Comparison of ENCODE assay signal across 8 mouse cellular contexts in genomic region chr16:29915346-29915745, GRCm38 (mm10).
DNase-seq lines count a peak whose midpoint lies in the region; ATAC-seq and TF ChIP-seq lines count a peak whose summit lies in the region.

No protein-coding gene starts in this region.

- no peak for TF ChIP-seq EP300 in liver, postnatal 0 days (IDR thresholded peaks at IDR 0.05; ENCODE audit: low read depth)

- no peak overlapping the region for H3K9ac ChIP-seq in heart, embryonic 12.5 days
- no peak overlapping the region for H3K9ac ChIP-seq in hindbrain, embryonic 12.5 days
- no peak overlapping the region for H3K9ac ChIP-seq in neural tube, embryonic 13.5 days
- H3K9ac ChIP-seq in liver, postnatal 0 days (replicated peaks), result no peak overlapping the region

- intact Hi-C loops in left cerebral cortex, postnatal 10 days (cut with DNase I), result no loop called here

- no peaks in the 10 kb centered on the region; the same call in none of the 2 replicates for H3K4me1 ChIP-seq in heart, embryonic 12.5 days (replicated peaks)
- H3K4me1 ChIP-seq in hindbrain, embryonic 12.5 days, result peaks cover under 1% of the 10 kb centered on the region; the same call in 1 of the 2 replicates
- peaks cover 8% of the 10 kb centered on the region for H3K4me1 ChIP-seq in neural tube, embryonic 13.5 days (replicated peaks)
- H3K4me1 ChIP-seq in liver, postnatal 0 days (ENCODE audit: insufficient read depth), result no peaks in the 10 kb centered on the region

- H3K27me3 ChIP-seq in heart, embryonic 12.5 days (replicated peaks), result peaks cover 4% of the 10 kb centered on the region; the same call in 1 of the 2 replicates
- 0 out of 2 replicates have a peak, but pooled peaks cover 8% of the 10 kb centered on the region for H3K27me3 ChIP-seq in hindbrain, embryonic 12.5 days
- 0 out of 2 replicates have a peak, but pooled peaks cover 12% of the 10 kb centered on the region for H3K27me3 ChIP-seq in neural tube, embryonic 13.5 days
- H3K27me3 ChIP-seq in liver, postnatal 0 days (ENCODE audit: insufficient read depth, low read length), result no peaks in the 10 kb centered on the region

- DNase-seq in heart, adult 11 months, result peak; percentile 98
- DNase-seq in cerebellum, postnatal 10 days, result peak; percentile 81 to 87
- DNase-seq in left cerebral cortex, postnatal 10 days (ENCODE audit: extremely low spot score in 1 of 2, low spot score in 2 of 2), result peak; percentile 17 to 59
- DNase-seq in urinary bladder, postnatal 14 days (ENCODE audit: low spot score), result peak; percentile 93
- no peak for DNase-seq in liver, postnatal 0 days

- no peaks in the 10 kb centered on the region for H3K36me3 ChIP-seq in heart, embryonic 12.5 days
- no peaks in the 10 kb centered on the region for H3K36me3 ChIP-seq in hindbrain, embryonic 12.5 days
- H3K36me3 ChIP-seq in neural tube, embryonic 13.5 days, result no peaks in the 10 kb centered on the region
- no peaks in the 10 kb centered on the region for H3K36me3 ChIP-seq in liver, postnatal 0 days (replicated peaks; ENCODE audit: insufficient read depth, low read length)

- ATAC-seq in heart, embryonic 12.5 days (ENCODE audit: insufficient number of reproducible peaks, low FRiP score), result no peak
- ATAC-seq in hindbrain, embryonic 12.5 days (ENCODE audit: low FRiP score), result 0 out of 2 replicates have a peak, but pooled peaks have one; percentile 43
- ATAC-seq in neural tube, embryonic 13.5 days (ENCODE audit: low read depth), result peak; percentile 85
- no peak for ATAC-seq in liver, postnatal 0 days

- H3K4me3 ChIP-seq in heart, embryonic 12.5 days, result no peak overlapping the region
- no peak overlapping the region for H3K4me3 ChIP-seq in hindbrain, embryonic 12.5 days
- no peak overlapping the region for H3K4me3 ChIP-seq in neural tube, embryonic 13.5 days
- H3K4me3 ChIP-seq in liver, postnatal 0 days (ENCODE audit: low read depth, low read length), result no peak overlapping the region

- H3K27ac ChIP-seq in heart, embryonic 12.5 days (ENCODE audit: poor library complexity, severe bottlenecking), result no peak overlapping the region
- no peak overlapping the region for H3K27ac ChIP-seq in hindbrain, embryonic 12.5 days
- no peak overlapping the region for H3K27ac ChIP-seq in neural tube, embryonic 13.5 days (replicated peaks)
- H3K27ac ChIP-seq in liver, postnatal 0 days (ENCODE audit: low read depth), result no peak overlapping the region

- no peak overlapping the region for H3K4me2 ChIP-seq in heart, embryonic 12.5 days
- no peak overlapping the region for H3K4me2 ChIP-seq in hindbrain, embryonic 12.5 days (replicated peaks)
- H3K4me2 ChIP-seq in neural tube, embryonic 13.5 days, result no peak overlapping the region
- no peak overlapping the region for H3K4me2 ChIP-seq in liver, postnatal 0 days (ENCODE audit: low read depth, low read length)

- 62% methylated on average over 11 of the region's 11 CpGs for WGBS in heart, embryonic 12.5 days
- 54% methylated on average over 11 of the region's 11 CpGs for WGBS in hindbrain, embryonic 12.5 days
- WGBS in neural tube, embryonic 13.5 days, result 45% methylated on average over 11 of the region's 11 CpGs
- 64% methylated on average over 11 of the region's 11 CpGs for WGBS in liver, postnatal 0 days (ENCODE audit: insufficient replicate concordance)

- no peaks in the 10 kb centered on the region for H3K9me3 ChIP-seq in heart, embryonic 12.5 days (replicated peaks)
- H3K9me3 ChIP-seq in hindbrain, embryonic 12.5 days (replicated peaks), result no peaks in the 10 kb centered on the region; the same call in 1 of the 2 replicates
- no peaks in the 10 kb centered on the region for H3K9me3 ChIP-seq in neural tube, embryonic 13.5 days
- 0 out of 2 replicates have a peak, but pooled peaks cover 2% of the 10 kb centered on the region for H3K9me3 ChIP-seq in liver, postnatal 0 days (ENCODE audit: low read length)

- no peak for TF ChIP-seq CTCF in liver, postnatal 0 days (IDR thresholded peaks at IDR 0.05; ENCODE audit: low read depth)

Comparison
In these comparisons a context has a peak if more than half of its experiments do, and no peak if none do; other contexts are left out.
1. ATAC-seq: peak in hindbrain, embryonic 12.5 days (single experiment) and neural tube, embryonic 13.5 days (single experiment); none in heart, embryonic 12.5 days (single experiment) and liver, postnatal 0 days (single experiment).